Mouse (Mus musculus) hindbrain, embryonic 11.5 days (tissue): Measurements from ENCODE around the gene Tmx4. TPM values are rescaled to one million over a fixed set of nuclear protein-coding genes. Genes with fewer than 3 reads are reported as not detected.

ENCODE experiments used
- ATAC-seq: fragments of 200-750 bp; cut with Nextera tagmentation; 2 replicates; pipeline ENCODE4 v1.8.0; 2017; ENCODE audit warnings: mild to moderate bottlenecking, moderate TSS enrichment, moderate library complexity; ENCODE audit not compliant: low FRiP score
- DNase-seq: peaks from one replicate; pipeline ENCODE4 v3.0.0-alpha.2; 2015; ENCODE audit warnings: low spot score
- H3K27ac ChIP-seq: fragments of 300-500 bp; sonication (generic); 2 replicates; pipeline ENCODE4 v1.5.1; 2014; ENCODE audit warnings: mild to moderate bottlenecking, low read depth, low read length
- H3K27me3 ChIP-seq: fragments of 300-500 bp; sonication (generic); 2 replicates; pipeline ENCODE4 v1.6.1; 2014; ENCODE audit warnings: mild to moderate bottlenecking, low read length, moderate library complexity, mixed read lengths; ENCODE audit not compliant: control insufficient read depth, insufficient read depth
- H3K36me3 ChIP-seq: fragments of 300-500 bp; sonication (generic); 2 replicates; pipeline ENCODE4 v1.6.1; 2014; ENCODE audit warnings: mild to moderate bottlenecking, low read length, moderate library complexity, mixed read lengths; ENCODE audit not compliant: control insufficient read depth, insufficient read depth
- H3K4me1 ChIP-seq: fragments of 300-500 bp; sonication (generic); replicated peaks from 2 replicates; pipeline ENCODE4 v1.6.1; 2014; ENCODE audit warnings: low read length, mixed read lengths; ENCODE audit not compliant: control insufficient read depth, insufficient read depth
- H3K4me2 ChIP-seq: fragments of 300-500 bp; sonication (generic); replicated peaks from 2 replicates; pipeline ENCODE4 v1.6.1; 2014; ENCODE audit warnings: mild to moderate bottlenecking, low read depth, low read length
- H3K4me3 ChIP-seq: fragments of 300-500 bp; sonication (generic); 2 replicates; pipeline ENCODE4 v1.5.1; 2014; ENCODE audit warnings: low read depth, low read length
- H3K9ac ChIP-seq: fragments of 300-500 bp; sonication (generic); 2 replicates; pipeline ENCODE4 v1.6.1; 2014; ENCODE audit warnings: low read depth, low read length
- H3K9me3 ChIP-seq: fragments of 300-500 bp; sonication (generic); 2 replicates; pipeline ENCODE4 v1.6.1; 2016; ENCODE audit warnings: low read length; ENCODE audit not compliant: control insufficient read depth
- WGBS: fragments of 180-500 bp; shearing (Covaris S2); extraction: QIAGEN DNeasy Blood & Tissue Kit; methylation state at CpG from one replicate; pipeline ENCODE4 v1.1.7; 2014; 5-methylcytosine and 5-hydroxymethylcytosine counted together
- polyA plus RNA-seq: library from polyadenylated mRNA; unstranded; fragments of >200 nt; fragmentation: Nextera tagmentation; extraction: Ambion mirVana; gene quantifications from 2 replicates; pipeline ENCODE4 v1.2.1, GENCODE M21; 2014

The Tmx4 gene
- 49.8 and 50.6 TPM in 2 replicates for polyA plus RNA-seq

GRCm38 (mm10) chr2:134643514-134644300 is at the start of gene Tmx4:
Gene Tmx4 (minus strand): TSS chr2:134644145.
- ATAC-seq (peak; percentile 99), DNase-seq (peak; percentile 98)
- Histone ChIP-seq H3K4me1 (no peaks in the 10 kb centered on the region), H3K9me3 (no peaks in the 10 kb centered on the region), H3K9ac (peak within 1 kb of the TSS; percentile 89), H3K27me3 (no peaks in the 10 kb centered on the region), H3K27ac (peak within 1 kb of the TSS; percentile 98), H3K36me3 (no peaks in the 10 kb centered on the region), H3K4me3 (peak within 1 kb of the TSS; percentile 70), H3K4me2 (peak within 1 kb of the TSS; percentile 60)
- WGBS = under 1% methylated on average over 55 of the region's 57 CpGs

GRCm38 (mm10) chr2:134692125-134692524 is 48.2 kb upstream of the Tmx4 start:
- Histone ChIP-seq H3K27ac (no peak overlapping the region), H3K9me3 (no peaks in the 10 kb centered on the region), H3K4me2 (no peak overlapping the region), H3K4me3 (no peak overlapping the region), H3K36me3 (no peaks in the 10 kb centered on the region), H3K4me1 (no peaks in the 10 kb centered on the region), H3K9ac (no peak overlapping the region), H3K27me3 (no peaks in the 10 kb centered on the region)
- DNase-seq = no peak
- 72% methylated on average over 1 of the region's 1 CpGs for WGBS
- ATAC-seq = no peak

GRCm38 (mm10) chr2:134691055-134691454 is 47.1 kb upstream of the Tmx4 start:
- no peak for DNase-seq
- Histone ChIP-seq H3K4me3 (no peak overlapping the region), H3K4me1 (no peaks in the 10 kb centered on the region), H3K9me3 (no peaks in the 10 kb centered on the region), H3K9ac (no peak overlapping the region), H3K36me3 (no peaks in the 10 kb centered on the region), H3K4me2 (no peak overlapping the region), H3K27me3 (no peaks in the 10 kb centered on the region), H3K27ac (no peak overlapping the region)
- no peak for ATAC-seq
- WGBS = 87% methylated on average over 7 of the region's 7 CpGs

GRCm38 (mm10) chr2:134682326-134682725 is 38.4 kb upstream of the Tmx4 start:
- no peak for ATAC-seq

GRCm38 (mm10) chr2:134681271-134681961 is 37.5 kb upstream of the Tmx4 start:
- WGBS = 37% methylated on average over 9 of the region's 9 CpGs
- DNase-seq = peak; percentile 49
- H3K4me1 ChIP-seq = no peaks in the 10 kb centered on the region

More at GRCm38 (mm10) chr2:134682326-134682725, 38.4 kb upstream of the Tmx4 start:
- no peak overlapping the region for H3K4me3 ChIP-seq
- no peak overlapping the region for H3K27ac ChIP-seq
- 55% methylated on average over 3 of the region's 3 CpGs for WGBS
- H3K9ac ChIP-seq = no peak overlapping the region
- DNase-seq = no peak
- no peaks in the 10 kb centered on the region for H3K4me1 ChIP-seq
- H3K27me3 ChIP-seq = no peaks in the 10 kb centered on the region
- no peaks in the 10 kb centered on the region for H3K9me3 ChIP-seq
- H3K36me3 ChIP-seq = no peaks in the 10 kb centered on the region
- no peak overlapping the region for H3K4me2 ChIP-seq

GRCm38 (mm10) chr2:134679567-134679966 is 35.6 kb upstream of the Tmx4 start:
- no peak overlapping the region for H3K4me2 ChIP-seq
- H3K4me1 ChIP-seq = no peaks in the 10 kb centered on the region
- no peak overlapping the region for H3K27ac ChIP-seq
- no peaks in the 10 kb centered on the region for H3K27me3 ChIP-seq
- ATAC-seq (no peak), DNase-seq (no peak)
- H3K4me3 ChIP-seq = no peak overlapping the region
- no peak overlapping the region for H3K9ac ChIP-seq
- H3K9me3 ChIP-seq = no peaks in the 10 kb centered on the region
- H3K36me3 ChIP-seq = no peaks in the 10 kb centered on the region
- 66% methylated on average over 3 of the region's 3 CpGs for WGBS

More at GRCm38 (mm10) chr2:134681271-134681961, 37.5 kb upstream of the Tmx4 start:
- H3K9me3 ChIP-seq = no peaks in the 10 kb centered on the region
- no peak overlapping the region for H3K4me2 ChIP-seq
- H3K4me3 ChIP-seq = no peak overlapping the region
- H3K27me3 ChIP-seq = no peaks in the 10 kb centered on the region
- H3K27ac ChIP-seq = no peak overlapping the region
- H3K9ac ChIP-seq = no peak overlapping the region
- ATAC-seq = peak; percentile 58; the same call in 1 of the 2 replicates
- no peaks in the 10 kb centered on the region for H3K36me3 ChIP-seq

- 88% methylated on average over 1 of the region's 1 CpGs for WGBS
Measured at GRCm38 (mm10) chr2:134675465-134675864, 31.5 kb upstream of the Tmx4 start.

GRCm38 (mm10) chr2:134673604-134674003 is 29.7 kb upstream of the Tmx4 start:
- Histone ChIP-seq H3K36me3 (no peaks in the 10 kb centered on the region), H3K9me3 (no peaks in the 10 kb centered on the region), H3K4me1 (no peaks in the 10 kb centered on the region), H3K9ac (no peak overlapping the region), H3K4me2 (no peak overlapping the region), H3K4me3 (no peak overlapping the region), H3K27ac (no peak overlapping the region), H3K27me3 (no peaks in the 10 kb centered on the region)
- ATAC-seq (no peak), DNase-seq (peak; percentile 42)
- 79% methylated on average over 5 of the region's 5 CpGs for WGBS

More at GRCm38 (mm10) chr2:134675465-134675864, 31.5 kb upstream of the Tmx4 start:
- Histone ChIP-seq H3K9ac (no peak overlapping the region), H3K4me2 (no peak overlapping the region), H3K9me3 (no peaks in the 10 kb centered on the region), H3K27ac (no peak overlapping the region), H3K27me3 (no peaks in the 10 kb centered on the region), H3K36me3 (no peaks in the 10 kb centered on the region), H3K4me3 (no peak overlapping the region), H3K4me1 (no peaks in the 10 kb centered on the region)
- no peak for ATAC-seq
- DNase-seq = no peak
